Mouse (Mus musculus): ENCODE measurements around the gene Aspm. TPM values are rescaled to one million over a fixed set of nuclear protein-coding genes. Genes with fewer than 3 reads are reported as not detected.

Aspm gene
- polyA plus RNA-seq, 1 experiment from 2014 or later, result 4.9 TPM

Other genes starting within 250 kb of the Aspm start
- 1.7 and 2.7 TPM in 2 replicates for gene Crb1, start 77.7 kb upstream of the Aspm start, polyA plus RNA-seq (2015; fragmentation: Nextera tagmentation; extraction: Ambion mirVana)
- 12.8 and 13.6 TPM in 2 replicates for gene Zbtb41, start 32.5 kb upstream of the Aspm start, polyA plus RNA-seq (2015; fragmentation: Nextera tagmentation; extraction: Ambion mirVana)
- gene F13b, start 46.9 kb downstream of the Aspm start, polyA plus RNA-seq (2015; fragmentation: Nextera tagmentation; extraction: Ambion mirVana), result not detected in 2 replicates
- gene Cfhr1, start 105.5 kb downstream of the Aspm start, polyA plus RNA-seq (2015; fragmentation: Nextera tagmentation; extraction: Ambion mirVana), result not detected in 2 replicates

All from hindbrain, embryonic 13.5 days (tissue).